Mouse (Mus musculus) adrenal gland, adult 18-20 months (tissue): ENCODE data around the gene Schip1. TPM values are rescaled to one million over a fixed set of nuclear protein-coding genes. Genes with fewer than 3 reads are reported as not detected.

Source experiments
- DNase-seq, 2 experiments: peaks; one replicate each; pipeline ENCODE4 v3.0.0; 2021 to 2022; ENCODE audit warnings: low spot score in 2 of 2
- total RNA-seq, 2 experiments: library from RNA; stranded (reverse); gene quantifications; 1 replicate in 1 of 2; 2 replicates in 1 of 2; pipeline ENCODE4 v1.2.3; 2021

Schip1 gene
- total RNA-seq, 2 experiments from 2014 or later: 7.1 to 10.1 TPM

DNA sequence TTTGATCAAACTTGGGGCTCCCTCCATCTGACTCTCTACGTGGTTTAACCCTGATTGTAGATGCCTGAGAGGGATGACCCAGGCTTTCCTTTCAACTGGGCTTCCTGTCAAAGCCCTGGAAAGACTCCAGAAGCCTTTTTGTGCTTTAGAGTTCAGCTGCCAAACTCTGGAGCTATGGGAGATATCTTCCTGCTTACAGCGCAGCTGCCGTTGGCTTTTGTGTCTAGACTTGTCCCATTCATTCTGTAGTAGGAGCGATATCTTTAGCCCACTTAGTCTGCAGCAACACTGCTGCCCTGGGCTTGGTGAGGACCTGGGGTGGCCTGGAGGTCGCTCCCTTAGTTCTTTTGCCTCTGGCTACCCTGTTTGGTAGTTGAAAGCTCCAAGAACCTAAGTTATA, 56.7 kb downstream of the Schip1 start:
- DNase-seq: no peak

GRCm38 (mm10) chr3:68126284-68126856, 61.8 kb downstream of the Schip1 start:
- DNase-seq: no peak

- DNase-seq: no peak
These were observed 65.8 kb downstream of the Schip1 start for GRCm38 (mm10) chr3:68130386-68130785.

GRCm38 (mm10) chr3:68138833-68139627, 74.4 kb downstream of the Schip1 start:
- DNase-seq: no peak

GRCm38 (mm10) chr3:68150688-68151087, 86.1 kb downstream of the Schip1 start:
- no peak for DNase-seq

GRCm38 (mm10) chr3:68160175-68160574, 95.6 kb downstream of the Schip1 start:
- no peak for DNase-seq

- DNase-seq: no peak
These were observed 96.2 kb downstream of the Schip1 start for GRCm38 (mm10) chr3:68160760-68161159.

DNA sequence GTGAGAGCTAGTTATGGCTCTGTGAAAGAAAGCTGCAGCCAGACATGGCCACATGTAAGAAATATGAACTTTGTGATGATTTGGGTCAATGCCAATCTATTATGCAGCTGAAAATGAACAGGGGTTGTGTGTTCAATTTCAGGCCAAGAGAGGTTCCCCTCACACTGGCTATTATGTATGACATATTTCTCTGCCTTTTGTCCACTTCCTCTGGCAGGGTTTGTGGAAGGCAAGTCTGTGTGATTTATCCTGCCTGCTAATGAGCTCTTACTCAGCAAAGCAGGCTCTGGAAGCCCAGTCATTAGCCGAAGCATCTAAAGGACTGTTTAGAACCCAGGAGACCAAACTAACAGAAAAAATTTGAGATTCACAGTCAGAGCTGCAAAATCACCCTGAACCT, 113.6 kb downstream of the Schip1 start:
- no peak for DNase-seq

DNA sequence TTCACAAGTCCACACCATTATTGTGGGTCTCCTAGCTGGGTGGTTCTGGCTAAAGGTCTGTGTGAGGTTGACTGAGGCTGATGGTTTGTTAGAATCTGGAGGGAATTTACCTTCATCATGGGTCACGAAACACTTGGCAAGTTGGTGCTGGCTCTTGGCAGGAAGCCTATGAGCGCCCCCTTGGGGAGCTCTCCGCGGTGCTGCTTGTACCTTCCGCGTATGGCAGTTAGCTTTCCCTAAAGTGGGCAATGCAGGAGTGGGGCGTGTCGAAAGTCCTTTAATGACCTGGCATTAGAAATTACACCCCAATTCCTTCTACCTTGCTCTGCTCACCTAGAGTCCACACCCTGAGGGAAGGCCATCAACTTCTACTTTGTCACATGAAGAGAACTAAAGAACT, 122.9 kb downstream of the Schip1 start:
- DNase-seq: no peak

- DNase-seq: no peak
These were observed 124.5 kb downstream of the Schip1 start for GRCm38 (mm10) chr3:68189100-68189499.

GRCm38 (mm10) chr3:68196933-68197332, 132.3 kb downstream of the Schip1 start:
- no peak for DNase-seq

DNA sequence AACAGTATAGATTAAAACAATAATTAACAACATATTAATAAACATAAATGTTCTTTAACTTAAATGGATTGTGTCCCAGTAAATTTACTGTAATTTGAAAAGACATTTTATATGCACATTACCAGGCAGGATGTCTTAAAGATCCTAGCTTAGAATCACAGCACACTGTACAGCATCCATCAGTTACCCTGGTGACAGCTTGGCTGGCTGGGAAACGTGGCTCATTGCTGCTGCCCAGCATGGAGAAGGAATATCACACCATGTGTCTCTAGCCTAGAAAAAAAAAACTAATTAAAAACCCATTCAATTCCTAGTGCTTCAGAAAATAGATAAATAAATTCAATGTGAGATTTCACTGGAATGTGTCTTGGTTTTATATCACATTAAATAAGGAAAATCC, 136.6 kb downstream of the Schip1 start:
- no peak for DNase-seq

DNA sequence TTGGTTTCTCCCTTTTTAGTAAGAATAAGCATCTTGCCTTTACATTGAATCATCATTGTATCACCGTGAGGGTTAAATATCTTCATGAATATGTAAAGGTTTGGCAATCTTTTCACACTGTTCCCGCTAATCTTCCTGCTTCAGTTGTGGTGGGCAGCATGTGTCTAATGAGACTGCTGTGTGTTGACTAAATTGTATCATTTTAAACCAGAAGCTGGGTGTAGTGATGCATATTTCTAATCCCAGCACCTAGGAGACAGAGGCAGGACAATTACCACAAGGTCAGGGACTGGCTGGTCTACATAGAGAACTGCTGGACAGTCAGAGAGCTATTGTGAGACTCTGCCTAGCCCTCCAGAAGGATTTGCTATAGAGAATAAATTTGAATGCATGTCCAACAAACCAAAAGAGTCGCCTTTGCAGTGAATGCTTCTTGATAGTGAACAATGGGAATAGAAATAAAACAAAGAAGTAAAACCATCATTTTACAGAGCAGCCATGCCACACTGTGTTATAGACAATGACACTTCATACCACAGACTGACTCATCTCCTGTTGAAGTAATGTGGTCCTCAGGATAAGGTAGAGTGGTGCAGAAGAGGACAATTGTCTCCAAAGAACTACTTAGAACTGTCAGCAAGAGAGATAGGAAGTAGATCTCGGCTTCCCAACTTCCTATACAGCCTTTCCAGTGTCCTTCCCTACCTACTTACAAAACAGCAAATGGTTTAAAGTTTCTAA, 137.7 kb downstream of the Schip1 start:
- no peak for DNase-seq

- DNase-seq: no peak
These were observed 139.4 kb downstream of the Schip1 start for GRCm38 (mm10) chr3:68203934-68204467.

DNA sequence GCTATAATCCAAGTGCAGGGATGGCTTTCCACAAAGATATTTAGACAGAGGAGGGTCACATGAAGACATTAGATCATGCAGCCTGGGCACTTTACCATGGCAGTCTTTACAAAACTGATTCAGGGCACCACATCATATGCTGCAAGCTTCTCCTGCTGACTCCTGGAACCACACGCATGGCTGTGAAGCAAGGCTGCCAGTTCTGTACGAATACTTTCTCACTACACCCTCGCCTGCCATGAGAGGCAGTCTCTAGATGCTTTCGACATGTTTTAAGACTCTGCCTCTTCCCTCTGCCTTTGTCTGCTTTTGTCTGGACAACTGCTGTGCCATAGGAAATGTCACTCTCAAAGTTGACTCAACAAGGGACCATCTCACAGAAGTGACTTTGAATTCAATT, 145.8 kb downstream of the Schip1 start:
- no peak for DNase-seq

- DNase-seq: no peak
These were observed 156.8 kb downstream of the Schip1 start for GRCm38 (mm10) chr3:68221452-68221851.

- DNase-seq: no peak
These were observed 175.3 kb downstream of the Schip1 start for GRCm38 (mm10) chr3:68239887-68240286.

GRCm38 (mm10) chr3:68243239-68243638, 178.6 kb downstream of the Schip1 start:
- DNase-seq: no peak

DNA sequence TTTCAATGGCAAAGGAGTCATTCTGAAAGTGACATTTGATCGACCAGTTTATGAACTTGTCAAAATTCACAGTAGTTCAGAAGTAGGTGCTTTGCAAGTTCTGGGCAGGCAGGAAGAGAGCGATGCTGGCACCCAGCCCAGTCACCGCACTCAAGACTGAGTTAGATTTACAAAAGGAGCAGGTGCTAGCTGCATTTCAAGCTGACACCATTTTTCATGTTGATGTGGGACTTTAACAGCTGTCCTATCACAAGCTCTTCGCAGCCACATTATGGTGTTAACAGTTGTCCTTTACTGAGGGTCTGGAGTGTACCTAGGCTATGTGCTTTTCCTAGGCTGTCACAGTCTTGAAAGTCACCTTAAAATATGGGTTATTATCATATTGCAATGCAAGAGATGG, 181.6 kb downstream of the Schip1 start:
- DNase-seq: no peak

DNA sequence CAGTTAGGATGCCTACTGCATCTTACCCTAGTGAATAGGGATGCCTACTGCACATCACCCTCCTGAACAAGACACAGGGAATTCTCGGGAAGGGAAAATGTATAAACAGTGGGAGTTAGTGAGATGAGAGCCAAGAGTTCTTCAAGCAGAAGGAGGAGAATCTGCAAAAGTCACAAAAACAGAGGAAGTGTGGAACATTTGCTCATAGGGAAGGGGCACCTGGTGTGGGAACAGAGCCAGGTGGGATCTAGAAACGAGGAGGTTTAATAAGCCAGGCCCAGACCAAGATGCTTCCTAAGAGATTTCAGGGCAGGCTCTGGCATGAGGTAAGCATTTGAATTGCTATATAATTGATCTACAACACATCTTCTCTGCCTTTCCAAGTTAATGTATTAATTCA, 186.0 kb downstream of the Schip1 start:
- DNase-seq: no peak

DNA sequence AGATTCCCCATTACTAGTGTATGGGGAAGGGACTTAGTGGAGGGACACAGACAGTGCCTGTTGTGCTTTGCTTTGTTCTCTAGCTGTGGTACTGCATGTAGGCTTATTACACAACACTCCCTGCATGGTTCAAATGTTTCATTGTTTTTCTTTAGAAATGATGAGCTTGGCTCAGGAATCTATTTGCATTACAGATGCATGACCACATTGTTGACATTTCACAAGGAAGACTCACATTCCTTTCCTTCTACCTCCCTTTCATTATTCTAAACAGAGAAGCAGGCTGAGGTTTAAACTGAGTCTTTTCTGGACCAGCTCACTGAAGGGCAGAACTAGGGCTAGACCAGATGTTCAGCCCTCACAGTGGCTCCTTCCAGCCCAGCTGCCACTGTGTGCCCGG, 187.7 kb downstream of the Schip1 start:
- no peak for DNase-seq

- no peak for DNase-seq
These were observed 197.7 kb downstream of the Schip1 start for GRCm38 (mm10) chr3:68262304-68262703.
